Mouse (Mus musculus): ENCODE measurements around the gene Aif1.

GRCm38 (mm10) chr17:35155451-35155850 lies 20.4 kb downstream of the Aif1 start:
- TF ChIP-seq CTCF (IDR thresholded peaks at IDR 0.05; ENCODE audit: low read depth, low read length) (no peak), POLR2A (IDR thresholded peaks at IDR 0.05; ENCODE audit: insufficient read depth, low read length) (no peak)
